Mouse (Mus musculus) hindbrain, embryonic 11.5 days (tissue): Measurements from ENCODE around the gene Chchd5. TPM values are rescaled to one million over a fixed set of nuclear protein-coding genes. Genes with fewer than 3 reads are reported as not detected.

Source experiments
- ATAC-seq: fragments of 200-750 bp; cut with Nextera tagmentation; 2 replicates; pipeline ENCODE4 v1.8.0; 2017; ENCODE audit warnings: mild to moderate bottlenecking, moderate TSS enrichment, moderate library complexity; ENCODE audit not compliant: low FRiP score
- DNase-seq: peaks from one replicate; pipeline ENCODE4 v3.0.0-alpha.2; 2015; ENCODE audit warnings: low spot score
- H3K27ac ChIP-seq: fragments of 300-500 bp; sonication (generic); 2 replicates; pipeline ENCODE4 v1.5.1; 2014; ENCODE audit warnings: mild to moderate bottlenecking, low read depth, low read length
- H3K27me3 ChIP-seq: fragments of 300-500 bp; sonication (generic); 2 replicates; pipeline ENCODE4 v1.6.1; 2014; ENCODE audit warnings: mild to moderate bottlenecking, low read length, moderate library complexity, mixed read lengths; ENCODE audit not compliant: control insufficient read depth, insufficient read depth
- H3K36me3 ChIP-seq: fragments of 300-500 bp; sonication (generic); 2 replicates; pipeline ENCODE4 v1.6.1; 2014; ENCODE audit warnings: mild to moderate bottlenecking, low read length, moderate library complexity, mixed read lengths; ENCODE audit not compliant: control insufficient read depth, insufficient read depth
- H3K4me1 ChIP-seq: fragments of 300-500 bp; sonication (generic); replicated peaks from 2 replicates; pipeline ENCODE4 v1.6.1; 2014; ENCODE audit warnings: low read length, mixed read lengths; ENCODE audit not compliant: control insufficient read depth, insufficient read depth
- H3K4me2 ChIP-seq: fragments of 300-500 bp; sonication (generic); replicated peaks from 2 replicates; pipeline ENCODE4 v1.6.1; 2014; ENCODE audit warnings: mild to moderate bottlenecking, low read depth, low read length
- H3K4me3 ChIP-seq: fragments of 300-500 bp; sonication (generic); 2 replicates; pipeline ENCODE4 v1.5.1; 2014; ENCODE audit warnings: low read depth, low read length
- H3K9ac ChIP-seq: fragments of 300-500 bp; sonication (generic); 2 replicates; pipeline ENCODE4 v1.6.1; 2014; ENCODE audit warnings: low read depth, low read length
- H3K9me3 ChIP-seq: fragments of 300-500 bp; sonication (generic); 2 replicates; pipeline ENCODE4 v1.6.1; 2016; ENCODE audit warnings: low read length; ENCODE audit not compliant: control insufficient read depth
- WGBS: fragments of 180-500 bp; shearing (Covaris S2); extraction: QIAGEN DNeasy Blood & Tissue Kit; methylation state at CpG from one replicate; pipeline ENCODE4 v1.1.7; 2014; 5-methylcytosine and 5-hydroxymethylcytosine counted together
- polyA plus RNA-seq: library from polyadenylated mRNA; unstranded; fragments of >200 nt; fragmentation: Nextera tagmentation; extraction: Ambion mirVana; gene quantifications from 2 replicates; pipeline ENCODE4 v1.2.1, GENCODE M21; 2014

Gene Chchd5
- polyA plus RNA-seq, 1 experiment from 2014 or later = 27.8 TPM

DNA sequence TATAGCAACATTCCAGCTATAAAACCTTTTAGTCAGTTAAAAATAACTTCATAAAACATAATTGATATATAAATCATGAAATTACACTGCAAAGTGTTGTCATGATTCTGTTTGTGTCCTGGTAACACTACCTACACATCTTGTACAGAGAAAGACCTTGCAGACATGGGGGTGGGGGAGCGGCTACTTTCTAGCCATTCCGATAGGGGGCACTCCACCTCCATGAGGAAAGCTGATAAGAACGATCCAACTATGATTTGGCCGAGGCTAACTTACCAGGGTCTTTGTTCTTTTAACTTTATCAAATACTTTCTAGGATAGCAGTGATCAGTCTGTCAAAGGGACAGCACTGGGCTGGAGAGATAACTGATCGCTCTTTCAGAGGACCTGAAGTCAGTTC is 52.0 kb downstream of the Chchd5 start:
- H3K9ac ChIP-seq = no peak overlapping the region

DNA sequence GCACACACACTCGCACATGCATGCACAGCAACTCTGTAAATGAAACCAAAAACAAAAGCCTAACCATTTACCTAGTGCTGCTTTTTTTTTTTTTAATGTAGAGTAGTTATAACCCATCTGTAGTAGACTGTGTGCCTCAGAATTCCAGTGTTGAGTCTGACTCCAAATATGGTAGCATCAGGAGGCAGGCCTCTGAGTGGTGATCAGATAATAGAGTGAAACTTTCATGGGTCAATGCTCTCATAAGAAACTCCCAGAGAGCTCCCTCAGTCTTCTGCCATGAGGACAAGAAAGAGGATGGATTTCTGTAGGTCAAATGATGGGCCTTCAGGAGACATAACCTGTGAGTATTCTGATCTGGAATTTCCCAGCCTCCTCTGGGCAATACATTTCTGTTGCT is 52.9 kb downstream of the Chchd5 start:
- Histone ChIP-seq H3K9ac (no peak overlapping the region), H3K4me1 (no peaks in the 10 kb centered on the region), H3K27me3 (no peaks in the 10 kb centered on the region), H3K27ac (no peak overlapping the region), H3K36me3 (no peaks in the 10 kb centered on the region), H3K4me2 (no peak overlapping the region), H3K4me3 (no peak overlapping the region), H3K9me3 (no peaks in the 10 kb centered on the region)
- DNase-seq (no peak), ATAC-seq (no peak)
- WGBS = 98% methylated on average over 1 of the region's 1 CpGs

More for the DNA sequence above, 52.0 kb downstream of the Chchd5 start:
- Histone ChIP-seq H3K4me2 (no peak overlapping the region), H3K4me3 (no peak overlapping the region), H3K36me3 (no peaks in the 10 kb centered on the region), H3K4me1 (no peaks in the 10 kb centered on the region), H3K27ac (no peak overlapping the region), H3K9me3 (no peaks in the 10 kb centered on the region), H3K27me3 (no peaks in the 10 kb centered on the region)
- ATAC-seq = no peak
- DNase-seq = no peak
- 87% methylated on average over 5 of the region's 5 CpGs for WGBS

GRCm38 (mm10) chr2:129183561-129184031 is 54.1 kb downstream of the Chchd5 start:
- ATAC-seq (no peak), DNase-seq (no peak)
- H3K4me2 ChIP-seq = no peak overlapping the region
- no peaks in the 10 kb centered on the region for H3K27me3 ChIP-seq
- no peaks in the 10 kb centered on the region for H3K4me1 ChIP-seq
- WGBS = 81% methylated on average over 14 of the region's 14 CpGs
- no peak overlapping the region for H3K9ac ChIP-seq
- no peaks in the 10 kb centered on the region for H3K9me3 ChIP-seq
- H3K4me3 ChIP-seq = no peak overlapping the region
- no peaks in the 10 kb centered on the region for H3K36me3 ChIP-seq
- H3K27ac ChIP-seq = no peak overlapping the region

Other genes starting within 250 kb of the Chchd5 start
- gene Zc3h8, start 185.6 kb upstream of the Chchd5 start, polyA plus RNA-seq = 9.4 and 10.6 TPM in 2 replicates
- 1.8 and 2.2 TPM in 2 replicates for gene Zc3h6, start 162.3 kb upstream of the Chchd5 start, polyA plus RNA-seq
- 19.8 and 20.0 TPM in 2 replicates for gene Gm10762, start 162.0 kb upstream of the Chchd5 start, polyA plus RNA-seq
- 0.12 and 0.17 TPM in 2 replicates for gene Vinac1, start 81.5 kb upstream of the Chchd5 start, polyA plus RNA-seq
- 17.1 and 18.9 TPM in 2 replicates for gene Ttl, start 63.8 kb upstream of the Chchd5 start, polyA plus RNA-seq
- 16.7 and 19.7 TPM in 2 replicates for gene Polr1b, start 28.7 kb upstream of the Chchd5 start, polyA plus RNA-seq
- gene Slc20a1, start 69.1 kb downstream of the Chchd5 start, polyA plus RNA-seq = 50.3 and 59.9 TPM in 2 replicates
- 65.9 and 77.5 TPM in 2 replicates for gene Ckap2l, start 167.5 kb downstream of the Chchd5 start, polyA plus RNA-seq
- 0.17 and 0.22 TPM in 2 replicates for gene Il1a, start 180.3 kb downstream of the Chchd5 start, polyA plus RNA-seq
- gene Il1b, start 241.4 kb downstream of the Chchd5 start, polyA plus RNA-seq = 0.32 TPM in 1 of 2 replicates, not detected in the other